Mouse (Mus musculus) megakaryocyte-erythroid progenitor cell, adult 5-6 weeks (primary cell): ENCODE results near the gene Dnph1. TPM values are rescaled to one million over a fixed set of nuclear protein-coding genes. Genes with fewer than 3 reads are reported as not detected.
"Not testable (repeated sequence)": the region's sequence is repeated elsewhere in the genome, so short reads cannot be mapped to it uniquely, and the experiment has no call there.

Source experiments
- ATAC-seq: replicated peaks from 2 replicates; pipeline ENCODE4 v1.8.0; 2016; ENCODE audit warnings: mild to moderate bottlenecking, inconsistent platforms; ENCODE audit not compliant: severe bottlenecking, poor library complexity, low FRiP score, low TSS enrichment
- total RNA-seq, 2 experiments: library from RNA; stranded (forward) in 1 of 2; stranded (reverse) in 1 of 2; fragments of 200-1000, 215-1000 nt in 1 of 2; fragments of >200 nt in 1 of 2; fragmentation: Nextera tagmentation in 1 of 2; gene quantifications; 2 replicates each; pipeline ENCODE4 v1.2.3; 2014 to 2017

The Dnph1 gene
- total RNA-seq, 2 experiments from 2014 or later = 27.7 to 60.5 TPM

DNA sequence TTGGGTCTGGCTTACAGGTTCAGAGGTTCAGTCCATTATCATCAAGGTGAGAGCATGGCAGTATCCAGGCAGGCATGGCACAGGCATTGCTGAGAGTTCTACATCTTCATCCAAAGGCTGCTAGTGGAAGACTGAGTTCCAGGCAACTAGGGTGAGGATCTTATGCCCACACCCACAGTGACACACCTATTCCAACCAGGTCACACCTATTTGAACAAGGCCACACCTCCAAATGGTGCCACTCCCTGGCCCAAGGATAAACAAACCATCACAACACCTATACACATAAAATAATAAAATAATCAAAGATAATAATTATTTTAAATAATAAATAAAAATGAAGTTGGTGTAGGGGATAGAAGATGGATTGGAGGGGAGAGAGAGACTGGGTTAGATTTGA is 430 bp upstream of the Dnph1 start:
- not testable (repeated sequence) for ATAC-seq

DNA sequence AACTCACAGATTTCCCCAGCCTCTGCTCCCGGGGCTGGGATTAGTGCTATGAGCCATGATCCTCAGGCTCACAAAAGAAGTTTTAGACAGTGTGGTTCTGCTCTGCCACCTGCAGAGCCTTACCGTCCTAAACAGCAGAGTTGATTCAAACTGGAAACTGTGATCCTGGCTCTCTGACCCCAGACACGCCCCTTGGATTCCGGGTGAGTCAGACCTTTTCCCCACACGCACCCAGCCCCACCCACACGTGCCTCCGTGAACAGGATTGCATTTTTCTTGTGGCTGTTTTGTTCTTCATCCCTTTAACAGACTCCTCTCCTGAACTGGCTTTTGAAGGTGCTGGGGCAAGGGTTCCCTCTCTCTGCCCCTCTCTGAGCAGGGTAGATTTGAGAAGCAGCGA is 1.4 kb downstream of the Dnph1 start:
- ATAC-seq = no peak

DNA sequence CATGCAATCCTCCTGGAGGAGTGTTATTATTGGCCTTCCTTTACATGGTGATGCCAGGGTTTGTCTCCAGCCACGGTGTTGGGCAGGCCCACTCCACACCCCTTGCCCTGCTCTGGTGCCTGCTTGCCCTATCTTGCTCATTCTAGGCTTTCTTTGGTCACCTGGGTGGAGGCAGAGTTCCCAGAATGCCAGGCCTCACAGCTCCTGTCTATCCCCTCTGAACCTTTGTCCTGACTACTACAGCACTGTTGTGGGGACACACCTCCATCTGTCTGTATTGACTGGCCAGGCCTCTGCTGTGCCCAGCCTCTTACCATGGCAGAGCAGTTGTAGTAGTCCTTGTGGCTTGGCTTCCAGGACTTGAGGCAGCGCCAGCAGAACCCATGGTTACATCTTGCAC is 6.3 kb downstream of the Dnph1 start:
- ATAC-seq = no peak

DNA sequence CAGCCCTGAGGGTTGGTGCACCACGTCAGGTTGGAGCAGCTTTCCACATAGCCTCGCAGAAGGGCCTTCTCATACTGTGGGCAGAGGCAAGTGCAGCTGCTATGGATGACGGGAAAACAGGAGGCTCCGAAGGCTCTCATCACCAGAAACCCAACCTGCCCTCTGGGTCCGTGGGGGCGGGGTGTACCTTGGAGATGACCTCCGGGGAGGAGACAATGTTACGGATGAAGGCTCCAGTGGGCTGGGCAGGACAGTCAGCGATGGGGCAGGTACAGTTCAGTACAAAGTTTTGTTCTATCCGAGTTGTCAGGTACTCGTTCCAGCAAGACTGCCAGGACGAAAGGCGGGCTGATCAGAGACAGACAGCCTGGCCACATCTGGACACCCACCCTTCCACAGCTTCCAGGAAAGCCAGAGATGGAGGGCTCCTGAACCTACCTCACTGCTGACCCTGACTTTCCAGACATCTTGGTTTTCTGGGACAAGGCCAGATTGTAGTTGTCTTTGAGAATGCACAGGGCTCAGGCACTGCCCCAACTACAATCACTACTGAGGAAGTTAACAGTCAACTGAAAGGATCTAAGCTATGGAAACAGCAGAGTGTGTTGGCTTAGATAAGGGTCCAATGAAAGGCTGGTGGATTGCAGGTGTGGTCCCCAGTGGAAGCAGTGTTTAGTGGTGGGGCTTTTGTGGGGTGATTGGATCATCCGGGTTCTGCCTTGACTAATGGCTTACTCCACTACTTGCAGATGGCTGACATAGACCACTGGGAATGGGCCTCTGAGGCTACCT is 7.5 kb downstream of the Dnph1 start:
- ATAC-seq = peak; percentile 27; the same call in 1 of the 2 replicates

DNA sequence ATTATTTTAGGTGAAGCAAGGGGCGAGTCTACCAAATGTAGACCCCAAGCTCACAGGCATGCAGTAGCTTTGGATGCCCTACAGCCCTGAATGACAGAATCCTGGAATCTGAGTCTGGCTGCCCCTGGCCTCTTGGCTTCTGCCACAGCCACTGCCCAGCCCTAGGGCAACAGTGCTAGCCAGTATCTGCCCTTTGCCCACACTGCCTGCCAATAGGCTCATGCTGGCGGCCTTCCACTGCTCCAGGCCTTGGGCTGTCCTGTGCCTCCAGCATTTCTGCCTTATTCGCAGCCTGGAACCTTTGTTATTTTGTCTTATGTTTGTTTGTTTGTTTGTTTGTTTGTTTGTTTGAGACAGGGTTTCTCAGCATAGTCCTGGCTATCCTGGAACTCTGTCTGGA is 9.1 kb downstream of the Dnph1 start:
- no peak for ATAC-seq

DNA sequence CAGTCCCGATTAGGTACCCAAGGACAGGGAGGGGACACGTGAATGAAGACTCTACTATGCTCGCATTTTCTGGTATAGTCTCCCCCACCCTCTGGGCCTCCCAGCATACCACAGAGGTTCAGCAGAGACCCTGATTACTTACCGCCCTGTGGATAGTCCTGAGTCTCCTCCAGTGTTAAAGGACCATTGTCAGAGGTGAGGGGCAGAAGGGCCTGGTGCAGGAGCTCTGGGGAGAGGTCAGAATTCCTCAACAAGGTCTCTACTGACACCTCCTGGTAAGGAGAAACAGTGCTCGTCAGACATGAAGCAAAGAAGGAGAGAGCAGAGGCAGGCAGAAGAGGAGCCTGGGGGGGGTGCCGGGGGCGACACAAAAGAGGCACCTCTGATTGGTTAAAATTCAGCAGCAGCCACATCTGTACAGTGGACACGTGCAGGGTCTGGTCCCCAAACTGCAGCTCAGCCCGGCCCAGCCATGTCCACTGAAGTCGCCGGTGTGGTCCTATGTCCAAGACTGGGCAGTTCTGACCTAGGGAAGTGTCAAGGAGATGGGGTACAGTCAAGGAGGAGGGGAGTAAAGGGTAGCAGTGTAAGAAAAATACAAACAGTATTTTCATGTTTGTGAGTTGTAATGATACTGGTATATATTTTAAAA is 14.7 kb downstream of the Dnph1 start:
- ATAC-seq = no peak

DNA sequence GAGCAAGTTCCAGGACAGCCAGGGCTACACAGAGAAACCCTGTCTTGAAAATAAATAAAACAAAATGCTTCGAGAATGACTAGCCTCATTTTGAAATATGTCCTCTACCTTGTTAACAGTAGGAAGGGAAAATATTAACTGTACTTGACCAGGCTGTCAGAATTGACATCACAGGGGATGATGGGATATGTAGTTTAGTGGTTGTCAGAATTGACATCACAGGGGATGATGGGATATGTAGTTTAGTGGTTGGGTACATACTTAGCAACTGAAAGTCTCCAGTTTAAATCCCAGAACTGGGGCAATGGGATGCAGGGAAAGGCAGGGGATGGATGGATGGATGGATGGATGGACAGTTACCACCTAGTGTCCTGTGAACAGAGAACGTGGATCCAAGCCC is 16.8 kb downstream of the Dnph1 start:
- no peak for ATAC-seq

DNA sequence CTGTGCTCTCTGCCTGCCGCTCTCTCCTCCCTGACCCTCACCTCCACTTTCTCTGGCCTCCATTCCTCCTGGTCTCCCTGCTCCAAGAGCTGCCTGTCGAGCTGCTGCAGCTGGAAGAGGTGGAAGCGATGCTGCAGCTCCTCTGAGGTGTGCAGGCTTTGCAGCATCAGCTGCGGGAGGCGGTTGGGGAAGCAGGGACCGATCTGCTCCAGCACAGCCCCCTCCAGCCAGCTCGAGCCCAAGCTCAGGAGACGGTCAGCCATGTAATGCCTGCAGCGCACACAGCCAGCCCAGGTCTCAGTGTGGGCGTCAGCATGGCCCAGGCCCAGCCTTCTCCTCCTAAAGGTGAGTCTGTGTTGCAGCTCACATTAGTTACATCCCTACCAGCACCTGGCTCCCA is 23.5 kb downstream of the Dnph1 start:
- ATAC-seq = no peak

DNA sequence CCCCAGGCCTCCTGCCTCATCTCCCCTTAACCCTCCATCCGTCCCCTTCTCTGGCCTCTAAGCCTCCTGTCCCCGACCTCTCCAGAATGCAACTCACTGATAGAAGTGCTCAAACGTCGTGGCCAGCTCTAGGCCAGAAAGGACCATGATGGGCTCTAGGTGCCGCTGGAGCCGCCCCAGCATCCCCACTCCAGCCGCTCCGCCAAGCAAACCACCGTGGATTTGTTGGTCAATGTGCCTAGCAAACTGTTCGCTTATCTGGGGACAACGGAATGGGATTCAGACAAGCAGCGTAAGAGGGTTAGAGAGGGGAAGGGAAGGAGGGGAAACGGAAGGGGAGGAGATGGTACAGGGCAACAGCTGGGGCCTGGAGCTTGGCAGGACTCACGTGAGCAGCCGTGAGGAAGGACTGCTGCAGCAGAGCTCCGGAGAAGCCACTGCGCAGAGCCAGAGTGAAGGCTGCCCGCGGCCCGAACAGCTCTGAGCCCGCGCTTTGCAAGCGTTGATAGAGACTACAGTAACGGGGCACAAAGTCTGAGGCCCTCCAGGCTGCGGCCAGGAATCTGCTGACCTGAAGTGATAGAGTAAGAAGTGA is 24.0 kb downstream of the Dnph1 start:
- ATAC-seq = 0 out of 2 replicates have a peak, but pooled peaks have one; percentile 9

DNA sequence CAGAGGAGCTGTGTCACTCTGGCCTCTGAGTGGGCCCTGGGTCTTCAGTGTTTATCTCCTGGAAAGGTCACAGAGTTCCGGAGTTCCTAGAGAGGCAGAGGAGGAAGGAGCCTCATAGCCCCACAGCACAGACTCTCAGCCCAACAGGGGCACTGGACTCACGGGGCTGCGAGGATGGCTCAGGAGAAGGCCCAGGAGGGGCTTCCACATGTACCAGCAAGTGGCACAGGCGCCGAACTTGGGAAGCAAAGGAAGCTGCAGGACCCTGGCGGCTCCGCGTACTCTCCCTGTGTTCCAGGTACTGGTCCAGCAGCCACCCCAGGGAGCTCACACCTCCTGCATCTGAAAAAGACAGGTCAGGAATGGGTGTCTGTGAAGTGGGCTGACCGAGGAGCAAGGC is 24.7 kb downstream of the Dnph1 start:
- no peak for ATAC-seq

DNA sequence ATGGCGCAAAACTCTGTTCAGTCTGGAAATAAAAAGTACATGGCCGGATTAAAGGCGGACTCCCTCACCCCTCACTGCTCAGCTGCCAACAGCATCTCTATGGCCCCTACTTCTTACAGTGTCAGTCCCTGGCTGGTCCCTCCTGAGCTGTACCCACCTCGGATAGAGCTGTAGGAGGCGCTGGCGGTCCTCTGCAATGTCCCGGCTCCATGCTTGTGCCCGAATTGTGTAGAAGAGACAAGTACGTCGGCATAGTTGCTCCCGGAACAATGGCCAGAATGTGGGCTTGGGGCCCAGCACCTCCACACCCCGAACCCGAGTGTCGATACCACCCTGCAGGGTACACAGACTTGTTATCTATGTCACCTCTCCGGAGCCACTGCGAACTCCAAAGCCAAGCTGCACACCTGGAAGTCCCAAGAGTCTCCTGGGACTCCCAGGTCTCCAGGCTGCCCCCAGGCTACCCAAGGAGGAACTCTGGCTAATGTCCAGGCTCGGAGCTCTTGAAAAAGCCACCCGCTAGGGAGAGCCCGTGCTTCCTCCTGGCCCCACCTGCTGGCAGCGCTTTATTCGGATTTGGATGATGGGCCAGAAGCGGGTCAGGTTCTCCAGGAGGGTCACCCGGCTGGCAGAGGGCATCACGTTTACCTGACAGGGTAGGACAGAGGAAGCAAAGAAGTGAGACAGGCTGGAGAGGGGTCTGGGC is 25.6 kb downstream of the Dnph1 start:
- no peak for ATAC-seq

DNA sequence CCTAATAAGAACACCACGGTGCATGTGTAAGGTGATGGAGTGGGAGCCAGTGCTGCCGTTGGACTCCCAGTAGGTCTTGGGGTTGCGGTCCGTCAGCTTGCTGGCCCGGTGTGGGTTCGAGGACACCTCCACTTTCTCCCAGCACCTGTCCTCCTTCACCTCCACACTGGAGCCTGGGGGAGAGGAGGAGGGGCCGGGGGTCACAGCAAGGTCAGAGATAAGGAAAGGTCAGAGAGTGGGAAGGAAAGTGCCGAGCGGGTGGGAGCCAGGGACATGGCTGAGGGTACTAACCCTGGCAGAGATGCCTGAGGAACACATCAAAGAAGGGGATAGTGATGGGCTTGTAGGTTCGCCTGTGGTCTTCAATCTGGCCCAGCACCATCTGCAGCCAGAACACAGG is 28.6 kb downstream of the Dnph1 start:
- ATAC-seq = no peak

DNA sequence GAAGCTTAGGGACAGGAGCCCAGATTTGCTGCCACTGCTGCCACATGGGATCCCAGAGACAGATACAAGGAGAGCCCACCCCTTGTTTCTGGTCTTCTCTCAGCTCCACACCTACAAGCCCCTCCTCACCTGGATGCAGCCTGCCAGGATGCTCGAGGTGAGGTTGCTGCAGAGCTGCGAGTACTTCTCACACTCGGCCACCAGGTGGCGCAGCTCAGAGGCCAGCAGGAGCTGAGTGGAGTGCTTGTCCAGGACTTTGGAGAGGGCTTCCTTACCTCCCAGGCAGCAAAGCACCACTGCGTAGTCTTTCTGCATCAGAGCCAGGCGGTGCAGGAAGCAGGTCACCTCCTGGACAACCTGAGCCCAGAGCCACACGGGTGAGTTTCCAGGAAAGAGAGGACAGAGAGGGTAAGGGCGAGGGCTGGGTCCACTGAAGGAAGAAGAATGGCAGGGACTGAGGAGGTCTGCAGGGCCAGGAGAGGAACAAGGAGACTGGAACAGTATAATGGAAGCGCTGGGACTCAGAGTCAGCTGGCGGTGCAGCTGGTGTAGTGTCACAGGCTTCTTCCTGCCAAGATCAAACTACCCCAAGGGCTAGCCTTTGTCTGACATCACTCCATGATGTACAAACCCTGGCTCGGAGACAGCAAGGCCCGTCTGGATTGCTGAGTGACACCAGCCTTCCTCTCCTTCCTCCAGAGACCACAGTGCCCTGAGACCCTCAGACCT is 29.2 kb downstream of the Dnph1 start:
- ATAC-seq = peak; percentile 64

DNA sequence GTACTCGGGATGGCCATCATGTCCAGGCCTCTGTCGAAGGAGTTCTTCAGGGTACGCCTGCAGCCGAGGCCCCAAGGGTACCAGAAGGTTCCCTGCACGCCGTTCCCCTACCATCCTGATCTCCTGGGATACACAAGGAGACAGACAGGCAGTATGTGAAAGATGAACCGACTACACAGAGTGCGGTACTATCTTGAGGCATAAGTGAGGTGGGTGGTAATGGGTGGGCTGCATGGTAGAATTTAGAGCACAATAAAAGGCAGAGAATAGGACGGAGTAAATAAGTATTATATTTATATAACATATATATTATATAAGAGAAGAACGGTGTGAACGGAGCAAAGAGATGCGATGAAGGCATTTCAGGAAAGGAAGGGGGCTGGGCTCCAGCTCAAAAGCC is 47.1 kb downstream of the Dnph1 start:
- no peak for ATAC-seq

DNA sequence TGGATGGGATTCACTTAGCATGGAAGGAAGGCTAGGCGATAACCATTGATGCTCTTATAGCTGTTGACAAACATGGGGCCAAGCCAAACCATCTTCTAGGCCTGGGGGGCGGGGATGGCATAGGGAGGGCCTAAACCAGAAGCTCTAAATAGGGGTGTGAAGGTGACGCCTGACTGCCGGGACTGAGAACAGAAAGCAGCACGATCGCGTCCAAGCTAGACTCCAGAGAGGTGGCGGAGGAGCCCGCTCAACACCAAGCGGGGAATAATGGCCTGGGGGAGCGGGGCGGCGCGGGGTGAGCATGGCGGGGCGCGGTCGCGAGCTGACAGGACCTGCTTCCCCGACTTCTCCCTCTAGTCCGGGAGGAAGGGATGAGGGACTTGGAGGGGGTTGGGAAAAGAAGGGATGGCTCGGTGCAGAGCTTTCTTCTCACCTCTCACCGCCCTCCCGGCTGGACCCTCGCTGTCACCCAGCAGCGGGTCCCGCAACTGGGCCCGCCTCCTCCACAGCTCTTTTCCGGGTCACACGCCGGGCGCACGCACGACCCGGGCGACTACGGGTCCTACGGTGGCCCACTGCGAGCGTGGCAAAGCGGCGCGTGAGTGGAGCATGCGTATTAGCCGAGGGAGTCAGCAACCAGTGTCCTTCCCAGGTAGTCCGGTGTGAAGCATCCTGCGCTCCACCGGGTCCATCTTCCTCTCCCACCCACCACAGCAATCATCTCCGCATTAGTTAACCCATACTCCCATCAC is 49.5 kb downstream of the Dnph1 start, which contains the start of gene Cul9:
Gene Cul9 (minus strand): TSS at position 576 of the 752 bp plus-strand sequence.
- peak; percentile 40 for ATAC-seq

DNA sequence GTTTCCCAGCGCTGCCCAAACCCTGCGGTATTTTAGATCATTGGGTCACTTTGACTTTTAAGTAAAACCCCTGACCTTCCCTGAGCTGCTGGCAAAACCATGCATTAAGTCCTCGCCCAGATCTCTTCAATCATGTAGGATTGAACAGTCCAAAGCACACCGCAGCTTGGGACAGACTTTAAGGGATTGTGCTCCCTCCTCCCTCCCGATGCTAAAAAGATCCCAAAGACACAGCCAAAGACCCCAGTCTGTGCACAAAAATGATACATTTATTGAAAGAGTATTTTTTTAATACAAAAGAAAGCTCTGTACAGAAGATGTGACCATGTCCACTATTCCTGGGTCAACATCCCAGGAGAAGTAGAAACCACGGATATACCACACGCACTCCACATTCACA is 50.1 kb downstream of the Dnph1 start:
- ATAC-seq = no peak

DNA sequence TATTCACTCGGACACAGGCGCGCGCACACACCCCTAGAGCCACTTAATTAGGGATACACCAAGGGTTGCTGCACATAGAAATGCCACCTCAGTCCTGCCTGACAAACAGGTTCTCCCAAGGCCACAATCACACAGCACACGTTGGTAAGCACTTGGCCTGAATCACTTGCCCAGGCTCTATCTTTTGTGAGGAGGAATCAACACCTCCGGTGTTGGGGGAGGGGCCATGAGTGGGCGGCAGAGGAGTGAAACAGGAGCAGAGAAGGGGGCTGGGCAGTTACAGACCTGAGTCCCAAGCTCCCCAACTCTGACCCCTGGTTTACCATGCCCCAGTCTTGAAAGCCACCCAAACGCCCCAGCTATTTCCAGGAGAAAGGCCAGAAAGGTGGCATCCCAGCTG is 50.5 kb downstream of the Dnph1 start:
- no peak for ATAC-seq

DNA sequence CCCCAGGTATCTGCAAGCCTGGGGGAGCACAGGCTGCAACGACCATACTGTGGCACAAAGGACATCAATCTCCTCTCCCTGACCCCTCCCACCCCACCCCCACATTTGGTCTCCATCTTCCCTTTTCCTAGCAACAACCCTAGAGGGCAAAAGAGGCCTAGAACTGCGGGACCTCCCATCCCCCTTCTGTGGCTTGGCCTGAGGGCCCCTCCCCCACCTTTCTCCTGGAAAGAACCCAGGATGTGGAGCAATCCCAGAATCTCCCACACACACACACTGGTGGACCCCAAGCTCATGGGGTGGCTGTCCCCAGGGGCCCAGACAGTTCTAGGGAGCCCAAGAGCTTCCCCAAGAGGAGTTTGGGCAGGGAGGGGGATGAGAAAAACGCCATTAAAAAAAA is 51.4 kb downstream of the Dnph1 start:
- no peak for ATAC-seq

DNA sequence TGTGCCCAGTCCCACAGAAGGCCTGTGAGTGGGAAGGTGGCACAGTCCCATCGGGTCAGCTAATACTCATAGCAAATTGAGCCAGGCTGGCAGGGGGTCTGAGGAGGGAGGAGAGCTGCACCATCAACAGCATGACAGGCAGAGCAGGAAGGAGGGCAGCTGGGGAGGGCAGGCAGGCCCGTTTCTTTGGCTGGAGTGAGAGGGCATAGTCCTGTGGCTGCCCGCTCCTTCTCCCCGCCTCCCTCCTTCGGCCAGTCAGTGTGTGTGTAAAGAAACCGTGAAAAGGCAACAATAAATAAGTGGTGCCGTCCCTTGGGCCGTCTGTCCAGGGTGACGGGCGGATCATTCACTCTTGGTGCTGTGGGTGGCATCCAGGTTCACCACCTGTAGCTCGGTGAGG is 52.2 kb downstream of the Dnph1 start:
- ATAC-seq = no peak
